Mouse (Mus musculus): ENCODE measurements around the gene A930033H14Rik.

DNA sequence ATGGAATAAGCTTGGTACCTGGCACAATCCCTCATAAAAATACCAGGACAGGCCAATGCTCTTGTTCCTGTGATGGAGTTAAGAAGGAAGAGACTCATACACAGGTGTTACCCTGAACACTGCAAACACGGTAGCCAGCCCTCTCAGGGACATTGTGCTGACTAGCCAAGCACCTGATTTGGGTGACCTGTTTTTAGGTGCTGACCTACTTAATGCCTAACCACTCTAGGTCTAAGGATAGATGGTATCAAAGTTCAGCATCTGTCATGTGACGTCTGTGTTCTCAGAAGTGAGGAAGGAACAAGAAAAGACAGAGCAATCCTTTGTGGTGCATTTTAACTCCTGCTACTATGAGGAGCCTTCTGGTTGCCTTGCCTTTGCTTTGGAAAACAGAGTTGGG lies 52.0 kb downstream of the A930033H14Rik start:
- TF ChIP-seq POLR2AphosphoS5 (IDR thresholded peaks at IDR 0.05; ENCODE audit: insufficient replicate concordance, low read depth, low read length) (no peak), CTCF (IDR thresholded peaks at IDR 0.05; ENCODE audit: low read depth, low read length) (no peak), GATA1 (IDR thresholded peaks at IDR 0.05; ENCODE audit: borderline replicate concordance, low read length) (no peak), TAL1 (conservative IDR thresholded peaks at IDR 0.05; ENCODE audit: low read depth, low read length) (no peak), GATA2 (IDR thresholded peaks at IDR 0.05; ENCODE audit: borderline replicate concordance, low read depth, low read length) (no peak)

Data from G1E (cell line).